Comparison of ENCODE assay signal across 9 mouse cellular contexts in the genomic region with DNA sequence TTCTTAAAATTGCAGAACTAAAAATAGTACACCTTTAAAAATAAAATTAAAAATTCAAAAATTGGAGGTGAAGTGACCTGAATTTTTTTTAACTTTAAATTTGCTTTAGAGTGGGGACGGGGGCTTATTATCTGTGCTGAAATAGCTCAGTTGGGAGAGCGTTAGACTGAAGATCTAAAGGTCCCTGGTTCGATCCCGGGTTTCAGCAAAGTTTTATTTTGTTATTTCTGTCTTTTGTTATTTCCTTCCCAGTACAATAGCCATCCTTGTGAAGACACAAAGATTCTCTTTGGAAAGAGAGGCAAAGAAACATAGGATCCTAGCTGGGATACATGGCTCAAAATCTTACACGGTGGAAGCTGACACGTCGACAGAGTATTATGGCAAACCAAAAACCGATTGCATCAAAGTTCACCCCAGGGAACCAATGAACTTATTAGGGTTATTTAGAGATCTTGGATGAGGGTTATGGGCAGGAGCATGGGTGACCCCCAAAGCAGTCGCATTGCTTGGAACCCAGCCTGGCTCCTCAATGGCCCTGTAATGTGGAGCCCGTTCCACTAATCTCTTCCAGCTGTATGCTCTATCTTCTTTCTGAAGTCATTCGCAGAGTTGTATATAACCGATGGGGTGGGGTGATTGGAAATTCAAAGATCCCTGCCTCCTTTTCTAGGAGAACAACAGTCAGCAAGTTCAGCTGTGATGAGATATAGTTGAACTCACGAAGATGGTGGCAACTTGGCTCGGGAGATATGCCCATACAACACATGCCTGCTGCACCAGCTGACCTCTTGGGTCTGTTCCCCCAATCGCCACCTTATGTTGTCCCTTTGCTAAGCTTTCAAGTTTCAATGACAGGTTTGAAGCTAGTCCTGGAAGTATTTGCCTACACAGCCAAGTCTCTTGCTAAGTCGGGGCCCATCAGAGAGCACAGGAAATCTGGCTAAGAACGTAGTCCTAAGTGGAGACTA. TPM values are rescaled to one million over a fixed set of nuclear protein-coding genes. Genes with fewer than 3 reads are reported as not detected.
DNase-seq lines count a peak whose midpoint lies in the region; ATAC-seq and TF ChIP-seq lines count a peak whose summit lies in the region.
"Had no signal": no experiment of that assay in that cellular context is flagged by ENCODE, and none has a peak within 500 bp of the region (broad histone marks: within the 10 kb centered on the region; RNA-seq: fewer than 3 reads in every experiment).

No protein-coding gene starts in this region.

- no peak for ATAC-seq in forebrain, embryonic 14.5 days
- ATAC-seq in liver, postnatal 0 days: no peak

- dilution Hi-C loops in CH12.LX (cut with MboI; ENCODE audit: extremely low pct_ligation_motif_present, extremely low pct_unique_long_range_greater_than_20kb, low sequenced_read_pairs): no loop called here

- DNase-seq in cerebellum, adult 9-10 months: peak; percentile 45
- DNase-seq in cerebellum, adult 11 months: no peak
- peak; percentile 64 for DNase-seq in CH12.LX (ENCODE audit: extremely low read depth)
- DNase-seq in forebrain, embryonic 14.5 days (ENCODE audit: low spot score): peak; percentile 20
- no peak for DNase-seq in liver, postnatal 0 days
- no peak for DNase-seq in right cerebral cortex, adult 18-20 months
- DNase-seq in T-cell, adult 2 months (ENCODE audit: low spot score): no peak
- DNase-seq in spleen, adult 12 weeks (ENCODE audit: low spot score): no peak

- peak overlapping the region; percentile 58 to 63 (median 61) for H3K4me3 ChIP-seq in CH12.LX (replicated peaks in 1 of 3; ENCODE audit: low read depth in 2 of 3, low read length in 2 of 3, poor library complexity in 1 of 3)
- no peak overlapping the region for H3K4me3 ChIP-seq in forebrain, embryonic 14.5 days (ENCODE audit: low read depth, low read length)
- no peak overlapping the region for H3K4me3 ChIP-seq in liver, postnatal 0 days (ENCODE audit: low read depth, low read length)

- no peak for TF ChIP-seq EP300 in CH12.LX (IDR thresholded peaks at IDR 0.05; ENCODE audit: low read length)
- TF ChIP-seq EP300 in liver, postnatal 0 days (IDR thresholded peaks at IDR 0.05; ENCODE audit: low read depth): no peak

- no peak for TF ChIP-seq CTCF in CH12.LX (conservative IDR thresholded peaks at IDR 0.05 in 1 of 2, IDR thresholded peaks at IDR 0.05 in 1 of 2; ENCODE audit: low read depth in 2 of 2, low read length in 2 of 2)
- TF ChIP-seq CTCF in liver, postnatal 0 days (IDR thresholded peaks at IDR 0.05; ENCODE audit: low read depth): no peak

- 20% methylated on average over 17 of the region's 17 CpGs for WGBS in forebrain, embryonic 14.5 days
- WGBS in liver, postnatal 0 days (ENCODE audit: insufficient replicate concordance): 28% methylated on average over 17 of the region's 17 CpGs

- TF ChIP-seq POLR2A in CH12.LX (IDR thresholded peaks at IDR 0.05; ENCODE audit: low read depth, low read length): no peak

- peak overlapping the region; percentile 79 for H3K9ac ChIP-seq in CH12.LX (ENCODE audit: insufficient read depth, low read depth)
- no peak overlapping the region for H3K9ac ChIP-seq in forebrain, embryonic 14.5 days (ENCODE audit: low read length)
- no peak overlapping the region for H3K9ac ChIP-seq in liver, postnatal 0 days (replicated peaks)

- peaks cover 3 to 13% of the 10 kb centered on the region in 2 experiments; a peak in 3 of 4 replicates for H3K4me1 ChIP-seq in CH12.LX (ENCODE audit: control insufficient read depth in 1 of 2, insufficient read depth in 2 of 2)
- peaks cover 6% of the 10 kb centered on the region; the same call in 1 of the 2 replicates for H3K4me1 ChIP-seq in forebrain, embryonic 14.5 days (ENCODE audit: control insufficient read depth, insufficient read depth, low read length)
- peaks cover 16% of the 10 kb centered on the region for H3K4me1 ChIP-seq in liver, postnatal 0 days (ENCODE audit: insufficient read depth)

- peak overlapping the region; percentile 89 for H3K4me2 ChIP-seq in CH12.LX (ENCODE audit: insufficient read depth, low read depth, poor library complexity, severe bottlenecking)
- H3K4me2 ChIP-seq in forebrain, embryonic 14.5 days (ENCODE audit: low read length): no peak overlapping the region
- peak overlapping the region; percentile 33 for H3K4me2 ChIP-seq in liver, postnatal 0 days (ENCODE audit: low read depth, low read length)

- H3K27ac ChIP-seq in CH12.LX (ENCODE audit: insufficient read depth, low read depth): peak overlapping the region; percentile 70
- no peak overlapping the region for H3K27ac ChIP-seq in forebrain, embryonic 14.5 days (ENCODE audit: low read depth, low read length)
- peak overlapping the region; percentile 94 for H3K27ac ChIP-seq in liver, postnatal 0 days (ENCODE audit: low read depth)

- no peaks in the 10 kb centered on the region for H3K79me2 ChIP-seq in CH12.LX (replicated peaks; ENCODE audit: control insufficient read depth, extremely low read depth, insufficient read depth, poor library complexity, severe bottlenecking)

- no peaks in the 10 kb centered on the region for H3K36me3 ChIP-seq in CH12.LX (replicated peaks in 1 of 2; ENCODE audit: control insufficient read depth in 1 of 2, insufficient read depth in 1 of 2, low read length in 1 of 2)
- H3K36me3 ChIP-seq in forebrain, embryonic 14.5 days (ENCODE audit: control insufficient read depth, insufficient read depth, low read length): no peaks in the 10 kb centered on the region
- no peaks in the 10 kb centered on the region for H3K36me3 ChIP-seq in liver, postnatal 0 days (replicated peaks; ENCODE audit: insufficient read depth, low read length)

- no peak for TF ChIP-seq RAD21 in CH12.LX (IDR thresholded peaks at IDR 0.05; ENCODE audit: low read depth, low read length)

- in situ Hi-C loops in CH12.LX (cut with MboI; ENCODE audit: low pct_ligation_motif_present, low pct_unique_long_range_greater_than_20kb, low sequenced_read_pairs): loop anchor here (10.0 to 25.0 kb wide), 2 partner anchors 234 to 479 kb away; partner anchors contain the start of gene Mrpl16

- H3K9me3 ChIP-seq in CH12.LX (replicated peaks; ENCODE audit: low read length): no peaks in the 10 kb centered on the region
- H3K9me3 ChIP-seq in forebrain, embryonic 14.5 days (replicated peaks; ENCODE audit: control insufficient read depth, low read length): no peaks in the 10 kb centered on the region
- no peaks in the 10 kb centered on the region for H3K9me3 ChIP-seq in liver, postnatal 0 days (ENCODE audit: low read length)

- H3K27me3 ChIP-seq in CH12.LX (replicated peaks): no peaks in the 10 kb centered on the region
- H3K27me3 ChIP-seq in forebrain, embryonic 14.5 days (replicated peaks; ENCODE audit: control insufficient read depth, insufficient read depth, low read length): no peaks in the 10 kb centered on the region
- no peaks in the 10 kb centered on the region for H3K27me3 ChIP-seq in liver, postnatal 0 days (ENCODE audit: insufficient read depth, low read length)

TF ChIP-seq in CH12.LX, 34 proteins besides CTCF, POLR2A, EP300 and RAD21:
- TF ChIP-seq ZMIZ1 (IDR thresholded peaks at IDR 0.05; ENCODE audit: low read depth, low read length): no peak
- no peak for TF ChIP-seq NELFE (IDR thresholded peaks at IDR 0.05; ENCODE audit: low read depth, low read length)
- TF ChIP-seq ZKSCAN1 (IDR thresholded peaks at IDR 0.05; ENCODE audit: borderline replicate concordance, low read depth, low read length): no peak
- peak; percentile 100 for TF ChIP-seq TBP (conservative IDR thresholded peaks at IDR 0.05; ENCODE audit: low read depth, low read length)
- no peak for TF ChIP-seq USF2 (conservative IDR thresholded peaks at IDR 0.05; ENCODE audit: low read depth, low read length)

RNA-seq across cellular contexts. Expression of gene Olfr1423, which starts 32.4 kb away (rescaled TPM):
- total RNA-seq in CH12.LX (2012; rRNA removed) (under 0.01 TPM in 1 of 2 replicates, not detected in the other), CH12.LX (2014; rRNA removed) (not detected in 2 replicates)
- 0.04 and 0.07 TPM in 2 replicates for polyA plus RNA-seq in CH12.LX (2012; ENCODE audit: insufficient read length, low read depth)
- polyA plus RNA-seq in forebrain, embryonic 14.5 days (2014; fragmentation: Nextera tagmentation; extraction: Ambion mirVana): not detected in 2 replicates
- polyA plus RNA-seq in liver, postnatal 0 days (2015; fragmentation: Nextera tagmentation; extraction: Ambion mirVana): not detected in 2 replicates
- total RNA-seq: granulocyte monocyte progenitor cell, adult 5-6 weeks had no signal

RNA-seq across cellular contexts. Expression of gene Osbp, which starts 43.0 kb away (rescaled TPM):
- total RNA-seq in CH12.LX (2012; rRNA removed): 17.7 and 20.6 TPM in 2 replicates
- total RNA-seq in CH12.LX (2014; rRNA removed): 21.1 and 21.4 TPM in 2 replicates
- 24.7 and 25.0 TPM in 2 replicates for polyA plus RNA-seq in CH12.LX (2012; ENCODE audit: insufficient read length, low read depth)
- polyA plus RNA-seq in forebrain, embryonic 14.5 days (2014; fragmentation: Nextera tagmentation; extraction: Ambion mirVana): 7.2 and 7.4 TPM in 2 replicates
- polyA plus RNA-seq in liver, postnatal 0 days (2015; fragmentation: Nextera tagmentation; extraction: Ambion mirVana): 2.6 and 2.7 TPM in 2 replicates

RNA-seq across cellular contexts. Expression of gene Olfr1424, which starts 53.8 kb away (rescaled TPM):
- total RNA-seq in CH12.LX (2012; rRNA removed): not detected in 2 replicates
- total RNA-seq in CH12.LX (2014; rRNA removed): not detected in 2 replicates
- not detected in 2 replicates for polyA plus RNA-seq in CH12.LX (2012; ENCODE audit: insufficient read length, low read depth)
- polyA plus RNA-seq in forebrain, embryonic 14.5 days (2014; fragmentation: Nextera tagmentation; extraction: Ambion mirVana): not detected in 2 replicates
- polyA plus RNA-seq in liver, postnatal 0 days (2015; fragmentation: Nextera tagmentation; extraction: Ambion mirVana): not detected in 2 replicates
- total RNA-seq: granulocyte monocyte progenitor cell, adult 5-6 weeks had no signal

Comparison
In these comparisons a context has a peak if more than half of its experiments do, and no peak if none do; other contexts are left out.
1. DNase-seq: peak in cerebellum, adult 9-10 months (single experiment), CH12.LX (single experiment) and forebrain, embryonic 14.5 days (single experiment); none in cerebellum, adult 11 months (single experiment), liver, postnatal 0 days (single experiment), right cerebral cortex, adult 18-20 months (single experiment), T-cell, adult 2 months (single experiment) and spleen, adult 12 weeks (single experiment).
2. H3K4me3 ChIP-seq: peak in CH12.LX (3 of 3); none in forebrain, embryonic 14.5 days (single experiment) and liver, postnatal 0 days (single experiment).